Mouse (Mus musculus): ENCODE data around the gene Arid3c.

GRCm38 (mm10) chr4:41712421-41713196 is 18.3 kb downstream of the Arid3c start:
- TF ChIP-seq POLR2A (IDR thresholded peaks at IDR 0.05; ENCODE audit: insufficient read depth, low read depth, low read length) = no peak
- TF ChIP-seq CTCF (IDR thresholded peaks at IDR 0.05) = no peak
- TF ChIP-seq EP300 (IDR thresholded peaks at IDR 0.05; ENCODE audit: insufficient read depth, low read depth, low read length) = no peak

All from heart, adult 2 months (tissue).